Mouse (Mus musculus) liver, postnatal 0 days (tissue): Measurements from ENCODE around the gene Sypl. TPM values are rescaled to one million over a fixed set of nuclear protein-coding genes. Genes with fewer than 3 reads are reported as not detected.

Source experiments
- ATAC-seq: fragments of 200-750 bp; cut with Nextera tagmentation; 2 replicates; pipeline ENCODE4 v1.8.0; 2017; ENCODE audit warnings: mild to moderate bottlenecking, moderate library complexity
- DNase-seq: peaks from one replicate; pipeline ENCODE4 v3.0.0-alpha.2; 2016
- H3K27ac ChIP-seq: fragments of 300-500 bp; sonication (generic); 2 replicates; pipeline ENCODE4 v1.5.1; 2014; ENCODE audit warnings: antibody characterized with exemption, moderate library complexity, mild to moderate bottlenecking, low read depth
- H3K27me3 ChIP-seq: fragments of 300-500 bp; sonication (generic); 2 replicates; pipeline ENCODE4 v1.6.1; 2014; ENCODE audit warnings: low read length, control low read depth, mixed read lengths; ENCODE audit not compliant: insufficient read depth
- H3K36me3 ChIP-seq: fragments of 300-500 bp; sonication (generic); replicated peaks from 2 replicates; pipeline ENCODE4 v1.6.1; 2014; ENCODE audit warnings: mild to moderate bottlenecking, control low read depth, low read length, moderate library complexity, mixed read lengths; ENCODE audit not compliant: insufficient read depth
- H3K4me1 ChIP-seq: fragments of 300-500 bp; sonication (generic); 2 replicates; pipeline ENCODE4 v1.6.1; 2014; ENCODE audit warnings: antibody characterized with exemption, mild to moderate bottlenecking, control low read depth; ENCODE audit not compliant: insufficient read depth
- H3K4me2 ChIP-seq: fragments of 300-500 bp; sonication (generic); 2 replicates; pipeline ENCODE4 v1.6.1; 2014; ENCODE audit warnings: low read depth, mild to moderate bottlenecking, low read length, moderate library complexity, mixed read lengths
- H3K4me3 ChIP-seq: fragments of 300-500 bp; sonication (generic); 2 replicates; pipeline ENCODE4 v1.5.1; 2014; ENCODE audit warnings: low read depth, low read length
- H3K9ac ChIP-seq: fragments of 300-500 bp; sonication (generic); replicated peaks from 2 replicates; pipeline ENCODE4 v1.6.1; 2014; ENCODE audit warnings: mild to moderate bottlenecking, moderate library complexity
- H3K9me3 ChIP-seq: fragments of 300-500 bp; sonication (generic); 2 replicates; pipeline ENCODE4 v1.6.1; 2016; ENCODE audit warnings: mild to moderate bottlenecking, control low read depth, low read length, mixed read lengths
- CTCF ChIP-seq: sonication (generic); IDR thresholded peaks from 2 replicates; pipeline ENCODE4 v1.5.1; 2016; ENCODE audit warnings: antibody characterized with exemption, low read depth
- EP300 ChIP-seq: IDR thresholded peaks from 2 replicates; pipeline ENCODE4 v1.6.1; 2016; ENCODE audit warnings: antibody characterized with exemption, low read depth, mild to moderate bottlenecking
- WGBS: fragments of 180-500 bp; shearing (Covaris S2); extraction: QIAGEN DNeasy Blood & Tissue Kit; methylation state at CpG from one replicate; pipeline ENCODE4 v1.1.7; 2014; ENCODE audit not compliant: insufficient replicate concordance; 5-methylcytosine and 5-hydroxymethylcytosine counted together
- polyA plus RNA-seq: library from polyadenylated mRNA; unstranded; fragments of >200 nt; fragmentation: Nextera tagmentation; extraction: Ambion mirVana; gene quantifications from 2 replicates; pipeline ENCODE4 v1.2.1, GENCODE M21; 2015

Sypl gene
- polyA plus RNA-seq, 1 experiment from 2014 or later: 53.8 TPM

- Histone ChIP-seq H3K9ac (no peak overlapping the region), H3K4me2 (no peak overlapping the region), H3K9me3 (no peaks in the 10 kb centered on the region), H3K36me3 (no peaks in the 10 kb centered on the region), H3K27me3 (no peaks in the 10 kb centered on the region), H3K4me1 (peaks cover 18% of the 10 kb centered on the region; the same call in 1 of the 2 replicates), H3K27ac (peak overlapping the region; percentile 99), H3K4me3 (no peak overlapping the region)
- TF ChIP-seq CTCF: peak; percentile 78
- no peak for TF ChIP-seq EP300
- WGBS: 20% methylated on average over 3 of the region's 3 CpGs
- no peak for ATAC-seq
- DNase-seq: peak; percentile 51
Observed at GRCm38 (mm10) chr12:32952416-32952815, 1.3 kb upstream of the Sypl start.

GRCm38 (mm10) chr12:32953066-32953465, 625 bp upstream of the Sypl start:
- H3K36me3 ChIP-seq: no peaks in the 10 kb centered on the region
- TF ChIP-seq EP300: no peak
- peak overlapping the region; percentile 86 for H3K4me3 ChIP-seq
- peak overlapping the region; percentile 99 for H3K27ac ChIP-seq
- 9% methylated on average over 6 of the region's 6 CpGs for WGBS
- no peak for ATAC-seq
- H3K27me3 ChIP-seq: no peaks in the 10 kb centered on the region
- H3K9me3 ChIP-seq: no peaks in the 10 kb centered on the region
- no peak for DNase-seq
- H3K4me1 ChIP-seq: peaks cover 18% of the 10 kb centered on the region; the same call in 1 of the 2 replicates
- peak overlapping the region; percentile 55 for H3K9ac ChIP-seq
- peak overlapping the region; percentile 82 for H3K4me2 ChIP-seq

GRCm38 (mm10) chr12:32954216-32955021, 728 bp downstream of the Sypl start:
- DNase-seq: no peak
- TF ChIP-seq CTCF: 0 out of 2 replicates have a peak, but pooled peaks have one; percentile 16
- peak; percentile 66; the same call in 1 of the 2 replicates for TF ChIP-seq EP300

GRCm38 (mm10) chr12:32955037-32955436, 1.3 kb downstream of the Sypl start:
- Histone ChIP-seq H3K4me2 (peak overlapping the region; percentile 82), H3K36me3 (no peaks in the 10 kb centered on the region), H3K4me3 (peak overlapping the region; percentile 86), H3K9me3 (no peaks in the 10 kb centered on the region), H3K27me3 (no peaks in the 10 kb centered on the region), H3K27ac (peak overlapping the region; percentile 99), H3K9ac (peak overlapping the region; percentile 91), H3K4me1 (peaks cover 18% of the 10 kb centered on the region; the same call in 1 of the 2 replicates)
- TF ChIP-seq EP300 (no peak), CTCF (no peak)
- DNase-seq (no peak), ATAC-seq (no peak)
- WGBS: under 1% methylated on average over 8 of the region's 8 CpGs

More at GRCm38 (mm10) chr12:32954216-32955021, 728 bp downstream of the Sypl start:
- no peaks in the 10 kb centered on the region for H3K9me3 ChIP-seq
- H3K9ac ChIP-seq: peak overlapping the region; percentile 91
- peak overlapping the region; percentile 86 for H3K4me3 ChIP-seq
- H3K4me2 ChIP-seq: peak overlapping the region; percentile 82
- ATAC-seq: peak; percentile 58
- under 1% methylated on average over 69 of the region's 71 CpGs for WGBS
- no peaks in the 10 kb centered on the region for H3K36me3 ChIP-seq
- no peaks in the 10 kb centered on the region for H3K27me3 ChIP-seq
- peaks cover 18% of the 10 kb centered on the region; the same call in 1 of the 2 replicates for H3K4me1 ChIP-seq
- H3K27ac ChIP-seq: peak overlapping the region; percentile 99

- no peak overlapping the region for H3K27ac ChIP-seq
- no peaks in the 10 kb centered on the region for H3K9me3 ChIP-seq
- no peaks in the 10 kb centered on the region for H3K27me3 ChIP-seq
- WGBS: 49% methylated on average over 2 of the region's 2 CpGs
- no peaks in the 10 kb centered on the region for H3K36me3 ChIP-seq
- H3K9ac ChIP-seq: no peak overlapping the region; the same call in 1 of the 2 replicates
- ATAC-seq (no peak), DNase-seq (no peak)
- TF ChIP-seq CTCF (no peak), EP300 (no peak)
- peaks cover 30% of the 10 kb centered on the region for H3K4me1 ChIP-seq
- no peak overlapping the region for H3K4me3 ChIP-seq
- H3K4me2 ChIP-seq: 0 out of 2 replicates have a peak overlapping the region, but pooled peaks have one; percentile 82
Observed at GRCm38 (mm10) chr12:32957211-32957610, 3.5 kb downstream of the Sypl start.

- peaks cover 8% of the 10 kb centered on the region for H3K36me3 ChIP-seq
- no peak overlapping the region for H3K4me3 ChIP-seq
- no peak for ATAC-seq
- TF ChIP-seq EP300 (no peak), CTCF (no peak)
- no peak overlapping the region for H3K4me2 ChIP-seq
- no peaks in the 10 kb centered on the region for H3K9me3 ChIP-seq
- peaks cover 23% of the 10 kb centered on the region for H3K4me1 ChIP-seq
- no peak for DNase-seq
- H3K27ac ChIP-seq: no peak overlapping the region
- H3K27me3 ChIP-seq: no peaks in the 10 kb centered on the region
- H3K9ac ChIP-seq: no peak overlapping the region
Observed at GRCm38 (mm10) chr12:32962132-32962531, 8.4 kb downstream of the Sypl start.
